Mouse (Mus musculus) erythroblast, embryonic 14.5 days (primary cell): ENCODE measurements around the gene AC131692.1.

ENCODE experiments used
- GATA1 ChIP-seq: IDR thresholded peaks from 2 replicates; pipeline ENCODE4 v1.6.1; 2012; ENCODE audit warnings: low read length, inconsistent platforms, mixed read lengths
- TAL1 ChIP-seq: IDR thresholded peaks from 3 replicates; pipeline ENCODE4 v1.6.1; 2012; ENCODE audit warnings: low read length, inconsistent platforms, mixed read lengths

DNA sequence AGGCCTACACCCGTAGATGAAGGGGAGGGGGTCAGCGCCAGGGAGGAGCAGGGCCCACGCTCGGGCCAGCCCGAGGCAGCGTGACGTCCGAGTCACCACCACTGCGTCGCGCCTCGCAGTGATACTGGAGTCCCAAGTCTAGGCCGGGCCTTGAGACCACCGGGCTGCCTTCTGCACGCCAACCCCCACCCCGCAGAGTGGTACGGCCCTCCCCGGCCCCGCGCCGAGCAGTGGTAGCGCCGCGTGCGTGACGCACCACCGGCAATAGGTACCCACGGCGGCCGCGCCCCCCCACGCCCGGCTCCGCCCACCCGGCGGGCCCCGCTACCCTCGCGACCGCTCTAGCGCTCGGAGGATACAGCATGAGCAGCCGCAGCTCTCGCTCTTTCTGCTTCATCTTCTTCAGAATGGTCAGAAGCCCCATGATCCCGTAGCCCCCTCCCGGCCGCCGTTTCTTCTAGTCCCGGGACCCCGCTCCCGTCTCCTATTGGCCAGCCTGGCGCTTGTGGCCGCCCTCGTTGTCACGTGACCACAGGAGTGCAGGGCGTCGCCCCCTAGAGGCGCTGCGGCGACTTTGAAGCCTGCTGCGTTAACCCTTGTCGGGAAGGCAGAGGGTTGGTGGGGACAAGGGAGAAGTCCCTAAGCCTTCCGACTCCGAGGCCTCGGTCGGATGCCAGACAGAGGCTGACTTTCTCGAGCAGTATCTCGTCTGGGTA lies 46.6 kb downstream of the AC131692.1 start, which contains the start of gene Batf2:
- no peak for TF ChIP-seq GATA1
- no peak for TF ChIP-seq TAL1
